Mouse (Mus musculus) kidney, embryonic 15.5 days (tissue): ENCODE results near the gene Clrn2. TPM values are rescaled to one million over a fixed set of nuclear protein-coding genes. Genes with fewer than 3 reads are reported as not detected.
"Not testable (repeated sequence)": the region's sequence is repeated elsewhere in the genome, so short reads cannot be mapped to it uniquely, and the experiment has no call there.

Experiments
- ATAC-seq: fragments of 200-750 bp; cut with Nextera tagmentation; replicated peaks from 2 replicates; pipeline ENCODE4 v1.8.0; 2017; ENCODE audit warnings: moderate TSS enrichment; ENCODE audit not compliant: low FRiP score
- H3K27ac ChIP-seq: fragments of 300-500 bp; sonication (generic); 2 replicates; pipeline ENCODE4 v1.5.1; 2015; ENCODE audit warnings: mild to moderate bottlenecking, inconsistent platforms
- H3K27me3 ChIP-seq: fragments of 300-500 bp; sonication (generic); 2 replicates; pipeline ENCODE4 v1.6.1; 2015; ENCODE audit warnings: inconsistent platforms
- H3K36me3 ChIP-seq: fragments of 300-500 bp; sonication (generic); 2 replicates; pipeline ENCODE4 v1.6.1; 2015; ENCODE audit warnings: inconsistent platforms
- H3K4me1 ChIP-seq: fragments of 300-500 bp; sonication (generic); 2 replicates; pipeline ENCODE4 v1.6.1; 2015; ENCODE audit warnings: inconsistent platforms
- H3K4me2 ChIP-seq: fragments of 300-500 bp; sonication (generic); 2 replicates; pipeline ENCODE4 v1.6.1; 2015; ENCODE audit warnings: moderate library complexity, mild to moderate bottlenecking, inconsistent platforms
- H3K4me3 ChIP-seq: fragments of 300-500 bp; sonication (generic); replicated peaks from 2 replicates; pipeline ENCODE4 v1.5.1; 2015; ENCODE audit warnings: mild to moderate bottlenecking, inconsistent platforms
- H3K9ac ChIP-seq: fragments of 300-500 bp; sonication (generic); 2 replicates; pipeline ENCODE4 v1.6.1; 2015; ENCODE audit warnings: mild to moderate bottlenecking, inconsistent platforms
- H3K9me3 ChIP-seq: fragments of 300-500 bp; sonication (generic); replicated peaks from 2 replicates; pipeline ENCODE4 v1.6.1; 2016; ENCODE audit warnings: inconsistent platforms
- WGBS: fragments of 180-500 bp; shearing (Covaris S2); methylation state at CpG from one replicate; pipeline ENCODE4 v1.1.7; 2015; ENCODE audit warnings: mixed read lengths; 5-methylcytosine and 5-hydroxymethylcytosine counted together
- polyA plus RNA-seq: library from polyadenylated mRNA; unstranded; fragments of >200 nt; fragmentation: Nextera tagmentation; extraction: Ambion mirVana; gene quantifications from 2 replicates; pipeline ENCODE4 v1.2.1, GENCODE M21; 2015

Gene Clrn2
- not detected in 2 replicates for polyA plus RNA-seq

DNA sequence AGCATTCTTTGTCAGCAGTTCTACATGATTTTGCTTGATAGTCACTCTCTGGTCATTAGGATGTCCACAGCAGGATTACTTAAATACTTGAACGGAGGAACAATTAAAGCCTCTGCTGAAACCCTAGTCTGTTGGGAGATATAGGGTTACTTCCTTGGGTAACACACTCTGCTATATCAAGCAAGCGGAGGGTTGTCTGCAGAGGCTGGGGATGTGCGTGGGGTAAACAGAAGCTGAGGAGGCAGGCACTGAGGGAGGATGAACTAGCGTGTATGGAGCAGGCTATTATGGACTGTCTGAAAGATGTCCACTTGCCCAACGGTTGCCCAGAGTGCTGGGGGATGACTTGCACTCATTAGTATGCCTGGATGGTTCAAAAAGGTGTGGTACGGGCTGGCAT lies at the start of gene Clrn2:
Clrn2 (plus strand) TSS at position 301 of the 400 bp plus-strand sequence.
- Histone ChIP-seq H3K9ac (no peak within 1 kb of the TSS), H3K4me3 (no peak within 1 kb of the TSS), H3K36me3 (no peaks in the 10 kb centered on the region), H3K27ac (no peak within 1 kb of the TSS), H3K4me1 (peaks cover 17% of the 10 kb centered on the region), H3K27me3 (no peaks in the 10 kb centered on the region), H3K9me3 (no peaks in the 10 kb centered on the region), H3K4me2 (no peak within 1 kb of the TSS)
- no peak for ATAC-seq
- 39% methylated on average over 6 of the region's 6 CpGs for WGBS

DNA sequence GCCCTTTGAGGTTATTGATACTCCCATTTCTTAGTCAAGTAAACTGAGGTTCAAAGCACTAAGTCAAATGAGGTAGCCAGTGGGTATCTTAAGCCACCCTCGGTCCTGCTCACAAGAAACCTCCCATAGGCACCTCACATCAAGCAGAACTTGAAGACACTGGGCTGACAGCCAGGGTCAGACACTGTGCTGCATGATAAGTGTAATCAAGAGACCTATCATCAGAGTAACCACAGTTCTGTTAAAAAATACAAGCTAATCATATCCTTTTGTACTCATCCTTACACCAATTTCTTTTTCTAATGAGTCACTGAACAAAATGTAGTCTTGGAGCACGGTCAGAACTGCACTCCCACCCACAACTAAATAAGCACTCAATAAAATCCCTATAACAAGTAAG lies 47.4 kb upstream of the Clrn2 start:
- no peaks in the 10 kb centered on the region for H3K9me3 ChIP-seq
- no peak overlapping the region for H3K9ac ChIP-seq
- no peak overlapping the region for H3K27ac ChIP-seq
- H3K4me1 ChIP-seq = no peaks in the 10 kb centered on the region
- no peak overlapping the region for H3K4me2 ChIP-seq
- H3K4me3 ChIP-seq = no peak overlapping the region
- no peak for ATAC-seq
- no peaks in the 10 kb centered on the region for H3K36me3 ChIP-seq
- 78% methylated on average over 2 of the region's 2 CpGs for WGBS
- H3K27me3 ChIP-seq = no peaks in the 10 kb centered on the region

DNA sequence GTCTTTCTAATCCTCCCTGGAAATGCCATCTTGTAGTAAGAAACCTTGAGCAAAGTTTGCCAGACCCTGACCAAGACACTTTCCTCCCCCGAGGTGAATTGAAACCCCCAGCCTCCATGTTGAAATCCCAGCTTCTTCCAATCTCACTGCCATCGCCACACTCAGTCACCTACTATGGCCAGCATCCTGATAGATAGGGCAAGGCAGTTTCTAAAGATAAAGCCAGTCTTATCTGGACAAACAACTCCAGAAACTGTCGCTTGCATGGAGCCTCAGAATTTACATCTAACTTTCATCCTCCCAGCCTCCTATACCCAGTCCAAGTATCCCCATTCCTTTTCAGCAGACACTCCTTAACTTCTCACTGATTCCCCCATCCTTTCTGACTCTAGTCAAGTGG lies 37.1 kb upstream of the Clrn2 start:
- H3K36me3 ChIP-seq = no peaks in the 10 kb centered on the region
- no peak overlapping the region for H3K27ac ChIP-seq
- H3K9ac ChIP-seq = no peak overlapping the region
- no peak overlapping the region for H3K4me2 ChIP-seq
- H3K9me3 ChIP-seq = no peaks in the 10 kb centered on the region
- no peak for ATAC-seq
- H3K4me1 ChIP-seq = 0 out of 2 replicates have a peak, but pooled peaks cover 3% of the 10 kb centered on the region
- 86% methylated on average over 3 of the region's 3 CpGs for WGBS
- H3K4me3 ChIP-seq = no peak overlapping the region
- no peaks in the 10 kb centered on the region for H3K27me3 ChIP-seq

DNA sequence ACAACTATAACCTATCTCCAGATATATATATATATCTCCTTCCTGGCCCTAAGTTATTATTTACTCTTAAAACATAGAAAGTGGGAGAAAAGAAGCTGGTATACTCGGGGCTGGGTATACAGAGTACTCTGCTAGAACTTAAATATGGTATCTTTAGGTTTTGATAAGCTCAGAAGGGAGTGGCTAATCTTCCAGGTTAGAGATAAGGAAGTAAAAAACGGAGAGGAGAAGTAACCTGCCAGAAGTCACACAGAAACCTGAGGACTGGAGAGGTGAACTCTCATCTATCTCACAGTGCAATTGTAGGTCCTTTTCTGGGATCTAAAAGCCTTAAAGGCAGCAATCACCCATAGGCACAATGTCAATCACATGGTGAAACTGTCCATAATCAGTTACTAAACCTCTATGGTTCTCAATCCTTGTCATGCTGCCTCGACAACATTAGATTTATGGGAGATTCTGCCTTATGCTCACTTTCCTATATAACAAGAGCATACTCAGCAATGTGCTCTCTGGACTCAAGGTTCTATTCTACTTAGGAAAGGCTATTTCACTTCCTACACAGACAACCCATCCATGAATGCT lies 35.6 kb upstream of the Clrn2 start:
- Histone ChIP-seq H3K27me3 (no peaks in the 10 kb centered on the region), H3K9me3 (no peaks in the 10 kb centered on the region), H3K4me1 (0 out of 2 replicates have a peak, but pooled peaks cover 5% of the 10 kb centered on the region), H3K9ac (no peak overlapping the region), H3K4me3 (no peak overlapping the region), H3K4me2 (no peak overlapping the region), H3K27ac (no peak overlapping the region), H3K36me3 (no peaks in the 10 kb centered on the region)
- no peak for ATAC-seq
- 76% methylated on average over 3 of the region's 3 CpGs for WGBS

DNA sequence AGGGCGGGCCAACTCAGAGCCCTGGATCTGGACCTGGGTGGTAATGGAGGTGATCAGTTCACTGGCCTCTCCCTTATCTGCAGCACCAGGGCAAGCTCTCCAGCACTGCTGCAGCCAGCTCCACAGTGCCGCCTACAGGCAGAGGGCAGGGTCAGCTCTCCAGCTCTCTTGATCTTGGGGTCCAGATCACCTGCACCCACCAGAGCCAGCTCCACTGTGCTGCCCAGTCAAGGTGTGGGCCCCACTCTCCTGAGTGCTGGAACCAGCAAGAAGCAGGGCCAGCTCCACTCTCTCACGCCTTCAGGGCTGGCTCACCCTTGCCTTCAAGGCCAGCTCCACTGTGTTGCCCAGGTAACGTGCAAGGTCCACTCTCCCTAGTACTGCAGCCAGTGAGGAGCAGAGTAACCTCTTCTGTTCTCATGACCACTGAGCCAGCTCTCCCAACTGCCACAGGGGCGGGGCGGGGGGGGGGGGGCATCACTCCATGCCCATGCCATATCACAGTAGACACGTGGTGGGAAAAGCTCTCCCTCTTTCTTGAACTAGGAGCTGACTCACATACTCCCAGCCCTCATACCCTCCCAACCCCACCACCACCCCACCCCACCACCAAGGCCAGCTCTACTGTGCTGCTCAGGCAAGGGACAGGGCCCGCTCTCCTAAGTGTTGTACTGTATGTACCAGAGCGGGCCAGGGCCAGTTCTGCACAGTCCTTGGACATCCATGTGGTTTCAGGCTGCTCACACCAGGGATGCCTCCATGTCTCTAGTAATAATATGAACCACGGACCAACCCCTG lies 33.5 kb upstream of the Clrn2 start:
- ATAC-seq = peak; percentile 74; the same call in 1 of the 2 replicates
- Histone ChIP-seq H3K36me3 (no peaks in the 10 kb centered on the region), H3K4me2 (no peak overlapping the region), H3K9me3 (no peaks in the 10 kb centered on the region), H3K9ac (no peak overlapping the region), H3K4me3 (no peak overlapping the region), H3K4me1 (0 out of 2 replicates have a peak, but pooled peaks cover 5% of the 10 kb centered on the region), H3K27ac (no peak overlapping the region), H3K27me3 (no peaks in the 10 kb centered on the region)
- WGBS = 81% methylated on average over 10 of the region's 10 CpGs

DNA sequence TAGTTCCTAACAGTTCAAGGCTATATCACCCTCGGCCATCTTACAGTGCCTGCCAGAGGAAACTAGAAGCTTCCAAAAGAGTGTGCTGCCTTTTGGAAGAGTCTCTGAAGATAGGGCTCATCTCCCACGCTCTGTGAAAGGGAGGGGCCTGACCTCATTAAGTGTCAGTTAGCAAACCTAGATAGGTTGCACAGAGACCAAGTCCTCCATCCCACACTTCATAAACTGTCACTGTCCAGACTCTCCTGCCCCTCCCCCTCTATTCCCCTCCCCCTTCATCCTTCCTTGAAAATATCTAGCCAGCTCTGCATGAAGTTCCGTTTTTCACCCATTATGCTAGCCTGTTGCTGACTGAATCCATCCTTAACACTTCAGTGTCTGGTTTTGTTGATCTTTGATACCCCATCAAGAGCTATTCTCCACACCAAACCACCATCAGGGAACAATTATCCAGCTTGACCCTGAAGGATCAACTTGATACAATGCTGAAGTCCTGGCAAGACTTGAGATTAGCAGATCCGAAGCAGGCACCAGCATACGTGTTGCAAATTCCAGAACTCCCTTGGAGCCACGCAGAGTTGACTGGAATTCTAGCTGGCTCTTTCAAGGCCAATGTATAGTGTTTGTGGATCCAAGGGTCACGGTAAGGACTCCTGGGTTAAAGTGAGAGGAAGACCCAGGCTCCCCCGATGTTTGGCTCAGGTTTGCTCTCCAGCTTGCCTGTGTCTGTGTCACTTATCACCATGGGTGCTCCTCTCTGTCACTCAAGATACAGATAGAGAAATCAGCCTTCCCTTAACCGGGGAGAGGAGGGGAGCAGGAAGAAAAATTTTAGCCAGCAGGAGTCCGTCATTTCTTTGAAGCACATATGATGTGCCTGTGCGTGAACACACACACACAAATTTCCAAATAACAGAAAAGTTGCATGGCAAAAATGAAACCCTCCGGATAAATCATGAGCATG lies 31.4 kb upstream of the Clrn2 start:
- H3K4me1 ChIP-seq = 0 out of 2 replicates have a peak, but pooled peaks cover 5% of the 10 kb centered on the region
- 70% methylated on average over 12 of the region's 12 CpGs for WGBS
- ATAC-seq = no peak
- H3K9me3 ChIP-seq = no peaks in the 10 kb centered on the region
- H3K27ac ChIP-seq = no peak overlapping the region
- no peaks in the 10 kb centered on the region for H3K36me3 ChIP-seq
- no peak overlapping the region for H3K9ac ChIP-seq
- no peak overlapping the region for H3K4me2 ChIP-seq
- H3K4me3 ChIP-seq = no peak overlapping the region
- H3K27me3 ChIP-seq = no peaks in the 10 kb centered on the region

DNA sequence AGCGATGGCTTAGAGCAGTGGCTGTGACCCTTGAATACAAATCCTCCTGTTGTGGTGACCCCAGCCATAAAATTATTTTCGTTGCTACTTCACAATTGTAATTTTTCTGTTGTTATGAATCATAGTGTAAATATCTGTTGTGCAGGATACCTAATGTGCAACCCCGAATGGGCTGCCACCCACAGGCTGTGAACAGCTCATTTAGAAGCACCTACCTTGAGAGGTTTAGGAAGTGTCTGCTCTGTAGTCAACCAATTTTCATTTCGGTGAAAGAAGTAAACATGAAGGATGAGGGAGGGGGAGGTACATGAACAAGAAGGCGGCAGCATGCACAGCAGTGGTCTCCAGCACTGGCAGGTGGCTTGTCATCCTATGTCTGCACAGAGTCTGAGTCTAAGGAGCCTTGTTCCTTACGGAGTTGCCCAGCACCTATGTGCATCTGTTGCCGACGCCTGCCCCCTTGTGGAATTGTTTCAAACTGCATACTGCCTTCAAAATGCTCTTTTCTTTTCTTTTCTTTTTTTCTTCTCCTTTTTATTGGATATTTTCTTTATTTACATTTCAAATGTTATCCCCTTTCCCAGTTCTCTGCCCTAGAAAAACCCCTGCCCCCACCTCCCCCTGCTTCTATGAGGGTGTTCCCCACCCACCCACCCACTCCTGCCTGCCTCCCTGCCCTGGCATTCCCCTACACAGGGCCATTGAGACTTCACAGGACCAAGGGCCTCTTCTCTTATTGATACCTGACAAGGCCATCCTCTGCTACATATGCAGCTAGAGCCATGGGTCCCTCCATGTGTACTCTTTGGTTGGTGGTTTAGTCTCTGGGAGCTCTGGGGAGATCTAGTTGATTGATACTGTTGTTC lies 29.3 kb upstream of the Clrn2 start:
- no peak overlapping the region for H3K4me2 ChIP-seq
- H3K9me3 ChIP-seq = no peaks in the 10 kb centered on the region
- H3K27me3 ChIP-seq = no peaks in the 10 kb centered on the region
- H3K4me3 ChIP-seq = no peak overlapping the region
- peak; percentile 73; the same call in 1 of the 2 replicates for ATAC-seq
- no peaks in the 10 kb centered on the region for H3K36me3 ChIP-seq
- H3K27ac ChIP-seq = no peak overlapping the region
- 0 out of 2 replicates have a peak, but pooled peaks cover 5% of the 10 kb centered on the region for H3K4me1 ChIP-seq
- H3K9ac ChIP-seq = no peak overlapping the region
- WGBS = 40% methylated on average over 8 of the region's 8 CpGs

DNA sequence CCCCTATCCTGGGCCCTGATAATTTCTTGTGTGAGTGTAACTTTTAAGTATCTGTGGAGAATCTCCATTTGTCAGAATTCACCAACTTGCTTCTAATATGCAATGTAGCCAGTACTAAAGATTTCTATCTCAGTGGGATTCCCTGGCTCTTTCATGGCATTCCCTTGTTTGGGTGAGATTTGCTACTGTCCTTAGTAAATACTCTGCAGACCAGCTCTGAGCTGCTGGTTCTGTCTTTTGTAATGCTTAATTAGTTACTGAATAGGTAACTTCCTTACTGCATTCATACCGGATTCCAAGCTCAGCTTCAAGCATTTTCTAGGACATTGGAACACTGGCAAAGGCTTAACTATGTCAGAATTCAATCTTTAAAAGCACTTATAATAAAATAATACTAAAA lies 27.8 kb upstream of the Clrn2 start:
- H3K27ac ChIP-seq, H3K9ac ChIP-seq, H3K27me3 ChIP-seq, H3K4me2 ChIP-seq, H3K36me3 ChIP-seq, H3K4me3 ChIP-seq, H3K9me3 ChIP-seq, H3K4me1 ChIP-seq, ATAC-seq: not testable (repeated sequence)
- 67% methylated on average over 1 of the region's 1 CpGs for WGBS

DNA sequence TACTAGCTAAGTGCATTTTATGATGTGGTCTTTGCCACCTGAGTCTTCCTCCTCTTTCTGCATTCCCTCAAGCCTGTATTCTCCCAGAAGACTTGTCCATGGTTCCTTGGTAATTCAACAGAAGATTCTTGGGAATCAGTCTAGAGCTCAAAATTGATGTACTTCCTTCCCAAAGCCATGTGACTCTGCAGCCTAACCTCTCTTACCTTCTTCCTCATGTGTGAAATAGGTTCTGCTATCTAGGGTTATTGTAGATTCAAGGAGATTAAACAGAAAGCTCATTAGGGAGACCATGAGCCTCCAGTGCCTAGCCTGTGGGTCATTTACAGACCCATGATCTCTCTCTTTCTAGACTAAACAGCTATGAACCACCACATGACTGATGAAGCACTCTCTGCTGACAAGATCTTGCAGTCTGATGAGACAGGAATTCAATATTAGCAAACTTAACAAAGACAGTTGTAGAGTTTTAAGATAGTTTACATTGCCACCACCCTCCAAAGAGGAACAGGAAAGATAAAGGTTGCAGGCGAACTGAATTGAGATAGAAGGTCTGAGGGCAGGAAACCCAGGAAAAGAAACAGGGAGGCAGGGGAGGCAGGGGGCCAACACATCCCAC lies 27.0 kb upstream of the Clrn2 start:
- 0 out of 2 replicates have a peak, but pooled peaks cover 3% of the 10 kb centered on the region for H3K4me1 ChIP-seq
- ATAC-seq = no peak
- H3K4me2 ChIP-seq = no peak overlapping the region
- 67% methylated on average over 1 of the region's 1 CpGs for WGBS
- no peaks in the 10 kb centered on the region for H3K9me3 ChIP-seq
- no peak overlapping the region for H3K4me3 ChIP-seq
- no peak overlapping the region for H3K27ac ChIP-seq
- H3K27me3 ChIP-seq = no peaks in the 10 kb centered on the region
- peaks cover 2% of the 10 kb centered on the region; the same call in 1 of the 2 replicates for H3K36me3 ChIP-seq
- no peak overlapping the region for H3K9ac ChIP-seq

DNA sequence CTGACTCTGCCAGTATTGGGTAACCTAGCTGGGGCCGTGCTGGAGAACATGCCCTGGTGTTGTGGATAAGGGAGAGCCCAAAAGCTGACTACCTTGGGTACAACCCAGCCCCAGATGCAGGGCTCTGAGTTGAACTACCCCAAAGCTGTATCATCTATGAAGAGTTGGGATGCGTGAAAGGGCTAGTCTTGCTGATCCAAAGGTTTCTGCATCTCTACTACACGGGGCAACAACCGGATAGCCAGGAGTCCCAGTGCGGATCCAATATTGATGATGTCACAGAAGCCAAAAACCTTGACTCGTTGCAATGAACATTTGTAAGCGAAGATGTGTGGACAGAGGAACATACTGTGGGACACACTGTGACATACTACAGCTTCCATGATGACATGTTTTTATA lies 25.7 kb upstream of the Clrn2 start:
- Histone ChIP-seq H3K9me3 (no peaks in the 10 kb centered on the region), H3K27ac (no peak overlapping the region), H3K4me2 (no peak overlapping the region), H3K4me1 (no peaks in the 10 kb centered on the region), H3K27me3 (no peaks in the 10 kb centered on the region), H3K36me3 (peaks cover 15% of the 10 kb centered on the region), H3K4me3 (no peak overlapping the region), H3K9ac (no peak overlapping the region)
- 94% methylated on average over 7 of the region's 7 CpGs for WGBS
- ATAC-seq = no peak
